Mouse (Mus musculus) G1E (cell line): Measurements from ENCODE around the gene Pou6f1. TPM values are rescaled to one million over a fixed set of nuclear protein-coding genes. Genes with fewer than 3 reads are reported as not detected.

Experiments used
- ATAC-seq: 2 replicates; pipeline ENCODE4 v1.8.0; 2016; ENCODE audit warnings: mild to moderate bottlenecking; ENCODE audit not compliant: insufficient number of reproducible peaks, poor library complexity, low FRiP score, severe bottlenecking; ENCODE audit errors: extremely low read depth
- DNase-seq: peaks from one replicate; pipeline ENCODE4 v3.0.0; 2012; ENCODE audit warnings: low spot score
- H3K27me3 ChIP-seq: 2 replicates; pipeline ENCODE4 v1.6.1; 2012; ENCODE audit warnings: mild to moderate bottlenecking, low read length, inconsistent platforms; ENCODE audit not compliant: insufficient read depth
- H3K36me3 ChIP-seq: replicated peaks from 2 replicates; pipeline ENCODE3; 2012; ENCODE audit warnings: mild to moderate bottlenecking, inconsistent platforms
- H3K4me1 ChIP-seq: 2 replicates; pipeline ENCODE4 v1.6.1; 2012; ENCODE audit warnings: low read depth, low read length, inconsistent platforms, mixed read lengths; ENCODE audit not compliant: insufficient read depth
- H3K4me3 ChIP-seq: 2 replicates; pipeline ENCODE4 v1.5.1; 2012; ENCODE audit warnings: low read depth, mild to moderate bottlenecking, inconsistent platforms, low read length, moderate library complexity, mixed read lengths
- H3K9me3 ChIP-seq: replicated peaks from 2 replicates; pipeline ENCODE4 v1.6.1; 2012; ENCODE audit warnings: inconsistent platforms
- CTCF ChIP-seq: IDR thresholded peaks from 2 replicates; pipeline ENCODE4 v1.5.1; 2012; ENCODE audit warnings: low read depth, low read length, inconsistent platforms, mixed read lengths
- GATA1 ChIP-seq: IDR thresholded peaks from 2 replicates; pipeline ENCODE4 v1.6.1; 2012; ENCODE audit warnings: borderline replicate concordance, low read length, inconsistent platforms, mixed read lengths
- GATA2 ChIP-seq: IDR thresholded peaks from 2 replicates; pipeline ENCODE4 v1.6.1; 2012; ENCODE audit warnings: low read depth, low read length, inconsistent platforms, borderline replicate concordance
- POLR2AphosphoS5 ChIP-seq: IDR thresholded peaks from 2 replicates; pipeline ENCODE4 v1.6.1; 2012; ENCODE audit warnings: low read depth, low read length, inconsistent platforms; ENCODE audit not compliant: insufficient replicate concordance
- TAL1 ChIP-seq: conservative IDR thresholded peaks from 2 replicates; pipeline ENCODE4 v1.6.1; 2012; ENCODE audit warnings: low read depth, low read length, inconsistent platforms, mixed read lengths
- polyA plus RNA-seq: library from polyadenylated mRNA; stranded (reverse); fragments of >175 nt; gene quantifications from 2 replicates; pipeline ENCODE4 v1.2.3, GENCODE M21; 2012
- total RNA-seq, 2 experiments: library from RNA; stranded (forward) in 1 of 2; stranded (reverse) in 1 of 2; fragments of 200-1000 nt in 1 of 2; fragments of >200 nt in 1 of 2; fragmentation: Nextera tagmentation in 1 of 2; gene quantifications; 2 replicates each; pipeline ENCODE4 v1.2.3; 2014 to 2017

Gene Pou6f1
- total and polyA plus RNA-seq, 3 experiments: 0.11 to 0.53 (median 0.33) TPM

GRCm38 (mm10) chr15:100630126-100630525 is 30.3 kb upstream of the Pou6f1 start:
- H3K4me1 ChIP-seq: peaks cover 9% of the 10 kb centered on the region
- ATAC-seq (no peak), DNase-seq (no peak)
- peaks cover 47% of the 10 kb centered on the region for H3K27me3 ChIP-seq
- no peaks in the 10 kb centered on the region for H3K9me3 ChIP-seq
- TF ChIP-seq TAL1: no peak
- no peak for TF ChIP-seq GATA2
- no peak for TF ChIP-seq POLR2AphosphoS5
- TF ChIP-seq GATA1: no peak
- no peak for TF ChIP-seq CTCF
- H3K36me3 ChIP-seq: no peaks in the 10 kb centered on the region
- no peak overlapping the region for H3K4me3 ChIP-seq

DNA sequence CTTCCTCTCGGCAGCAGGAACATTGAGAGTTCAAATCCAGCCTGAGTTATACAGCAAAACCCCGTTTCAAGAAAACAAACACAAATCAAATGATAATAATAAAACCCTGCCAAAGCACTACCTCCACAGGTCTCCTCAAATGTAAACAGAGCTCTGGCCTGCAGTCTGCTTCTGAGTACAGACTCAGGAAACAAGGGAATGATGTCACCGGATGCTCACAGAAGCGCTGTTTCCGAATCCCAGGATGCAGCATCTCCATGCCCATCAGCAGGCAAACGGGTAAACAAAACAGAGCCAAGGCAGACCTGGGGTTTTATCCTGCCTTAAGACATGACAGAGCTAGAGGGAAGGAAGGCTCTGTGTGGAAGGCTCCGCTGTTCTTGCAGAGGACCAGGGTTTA is 29.0 kb upstream of the Pou6f1 start:
- H3K4me1 ChIP-seq: peaks cover 9% of the 10 kb centered on the region
- TF ChIP-seq POLR2AphosphoS5 (no peak), GATA1 (no peak), TAL1 (no peak), CTCF (no peak), GATA2 (no peak)
- H3K27me3 ChIP-seq: peaks cover 46% of the 10 kb centered on the region
- ATAC-seq (no peak), DNase-seq (no peak)
- no peak overlapping the region for H3K4me3 ChIP-seq
- H3K9me3 ChIP-seq: no peaks in the 10 kb centered on the region
- H3K36me3 ChIP-seq: no peaks in the 10 kb centered on the region

DNA sequence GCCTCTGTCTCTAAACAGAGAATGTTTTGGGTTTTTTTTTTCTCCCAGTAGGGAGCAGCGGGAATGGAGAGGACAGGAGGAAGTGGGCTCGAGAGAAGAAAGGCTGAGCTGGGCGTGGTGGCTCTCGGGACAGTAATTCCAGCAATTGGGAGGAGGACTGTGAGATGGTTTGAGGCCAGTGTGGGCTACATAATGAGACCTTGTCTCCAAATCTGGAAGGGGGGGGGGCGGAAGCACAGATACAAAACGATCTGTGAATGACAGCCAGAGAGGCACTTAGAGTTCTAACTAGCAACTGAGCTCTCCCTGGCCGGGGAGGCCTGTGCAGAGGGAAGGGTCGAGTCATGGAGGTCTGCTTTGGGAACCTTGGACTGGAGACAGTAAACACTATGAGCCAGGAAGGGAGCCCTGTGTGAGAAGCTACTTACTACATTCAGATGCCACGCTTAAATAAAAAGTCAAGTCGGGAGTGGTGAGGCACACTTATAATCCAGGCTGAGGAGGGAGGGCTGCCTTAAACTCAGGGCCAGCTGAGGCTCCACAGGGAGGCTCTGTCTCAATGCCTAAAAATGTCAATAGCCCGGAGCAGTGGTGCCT is 28.1 kb upstream of the Pou6f1 start:
- TF ChIP-seq TAL1: no peak
- TF ChIP-seq GATA2: no peak
- TF ChIP-seq CTCF: no peak
- no peak for TF ChIP-seq GATA1
- TF ChIP-seq POLR2AphosphoS5: no peak
- ATAC-seq: no peak
- Histone ChIP-seq H3K27me3 (peaks cover 40% of the 10 kb centered on the region), H3K36me3 (no peaks in the 10 kb centered on the region), H3K9me3 (no peaks in the 10 kb centered on the region), H3K4me1 (peaks cover 9% of the 10 kb centered on the region), H3K4me3 (no peak overlapping the region)
- DNase-seq: no peak

DNA sequence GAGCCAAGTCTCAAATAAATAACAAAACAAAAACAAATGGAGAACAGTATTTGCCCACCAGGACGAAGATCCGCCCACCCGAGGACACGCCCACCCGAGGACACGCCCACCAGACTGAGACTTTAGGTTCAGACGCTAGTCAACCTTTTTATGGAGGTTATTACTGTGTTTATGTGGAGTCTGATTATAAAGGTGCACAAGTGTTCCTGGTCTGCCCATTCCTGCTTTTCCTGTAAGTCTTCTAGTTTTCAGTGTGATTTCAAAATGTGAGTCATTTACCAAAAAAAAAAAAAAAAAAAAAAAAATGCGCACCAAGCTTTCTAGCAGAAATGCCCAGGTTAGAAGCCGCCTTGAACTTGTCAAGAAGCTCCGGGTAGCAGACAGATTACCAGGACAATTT is 27.5 kb upstream of the Pou6f1 start:
- no peak overlapping the region for H3K4me3 ChIP-seq
- TF ChIP-seq CTCF (no peak), TAL1 (no peak), GATA2 (no peak), GATA1 (no peak), POLR2AphosphoS5 (no peak)
- H3K36me3 ChIP-seq: peaks cover 4% of the 10 kb centered on the region
- DNase-seq (no peak), ATAC-seq (no peak)
- H3K9me3 ChIP-seq: no peaks in the 10 kb centered on the region
- peaks cover 34% of the 10 kb centered on the region for H3K27me3 ChIP-seq
- H3K4me1 ChIP-seq: peaks cover 9% of the 10 kb centered on the region

- no peak for TF ChIP-seq TAL1
- no peak for TF ChIP-seq POLR2AphosphoS5
- TF ChIP-seq CTCF: no peak
- TF ChIP-seq GATA2: no peak
- TF ChIP-seq GATA1: no peak
- peaks cover 31% of the 10 kb centered on the region for H3K36me3 ChIP-seq
- no peak overlapping the region for H3K4me3 ChIP-seq
- H3K9me3 ChIP-seq: no peaks in the 10 kb centered on the region
- peaks cover 11% of the 10 kb centered on the region for H3K27me3 ChIP-seq
- ATAC-seq: no peak
- H3K4me1 ChIP-seq: peaks cover 9% of the 10 kb centered on the region
- no peak for DNase-seq
Measured at GRCm38 (mm10) chr15:100624435-100624834, 24.7 kb upstream of the Pou6f1 start.

DNA sequence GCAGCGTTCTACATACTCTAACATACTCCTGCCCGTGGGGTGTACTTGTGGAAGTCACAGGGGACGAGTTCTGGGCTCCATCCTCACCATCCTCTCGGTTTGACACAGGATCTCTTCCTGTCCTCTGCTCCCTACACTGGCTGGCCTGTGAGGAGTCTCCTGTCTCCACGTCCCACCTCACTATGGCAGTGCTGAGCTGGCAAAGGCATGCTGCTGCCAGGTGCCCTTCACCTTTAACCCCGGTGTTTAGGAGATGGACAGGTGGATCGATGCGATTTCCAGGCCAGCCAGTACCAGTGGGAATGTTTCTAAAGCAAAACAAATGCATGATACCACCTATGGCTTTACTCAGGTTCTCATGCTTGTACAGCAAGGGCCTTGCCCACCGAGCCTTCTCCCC is 24.0 kb upstream of the Pou6f1 start:
- TF ChIP-seq POLR2AphosphoS5: no peak
- no peak for TF ChIP-seq CTCF
- TF ChIP-seq GATA1: no peak
- TF ChIP-seq TAL1: no peak
- TF ChIP-seq GATA2: no peak
- Histone ChIP-seq H3K27me3 (peaks cover 5% of the 10 kb centered on the region; the same call in 1 of the 2 replicates), H3K4me3 (no peak overlapping the region), H3K4me1 (peaks cover 9% of the 10 kb centered on the region), H3K36me3 (peaks cover 38% of the 10 kb centered on the region), H3K9me3 (no peaks in the 10 kb centered on the region)
- ATAC-seq (no peak), DNase-seq (no peak)
